Mouse (Mus musculus): ENCODE results near the gene Litaf.
"Not testable (repeated sequence)": the region's sequence is repeated elsewhere in the genome, so short reads cannot be mapped to it uniquely, and the experiment has no call there.

Gene Litaf

DNA sequence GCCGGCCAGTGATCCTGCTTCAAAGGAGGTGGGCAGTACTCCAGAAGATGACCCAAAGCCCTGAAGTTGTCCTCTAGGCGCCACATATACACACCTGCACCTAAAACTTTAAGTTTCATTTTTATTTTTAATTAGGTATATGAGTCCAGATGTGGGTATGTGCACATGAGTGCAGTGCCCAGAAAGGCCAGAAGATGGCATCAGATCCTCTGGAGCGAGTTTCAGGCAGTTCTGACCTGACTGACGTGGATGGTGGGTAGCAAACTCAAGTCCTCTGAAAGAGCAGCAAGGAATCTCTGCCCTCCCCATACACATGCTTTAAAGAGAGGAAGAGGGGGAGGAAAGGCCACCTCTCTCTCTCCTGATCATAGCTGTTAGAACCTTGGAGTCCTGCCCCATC is 76.1 kb downstream of the Litaf start:
- peak; percentile 61 to 66 for DNase-seq

DNA sequence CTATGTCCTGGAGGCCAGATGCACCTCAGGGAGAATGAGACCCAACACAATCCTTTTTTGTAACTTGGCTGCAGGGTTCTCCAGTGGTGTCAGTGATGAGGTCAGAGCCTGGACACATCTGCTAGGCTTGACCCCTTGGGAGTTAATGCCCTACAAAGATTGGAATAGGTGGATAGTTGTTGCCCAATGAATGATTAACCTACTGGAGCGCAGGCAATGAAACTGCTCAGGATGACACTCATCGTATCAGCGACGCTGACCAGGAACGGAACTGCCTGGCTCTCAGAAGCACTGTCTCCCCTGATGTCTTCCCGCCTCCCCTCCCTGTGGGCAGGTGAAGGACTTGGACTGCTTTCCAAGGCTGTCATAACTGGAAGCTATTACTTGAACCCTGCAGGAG is 76.6 kb downstream of the Litaf start:
- DNase-seq: no peak

DNA sequence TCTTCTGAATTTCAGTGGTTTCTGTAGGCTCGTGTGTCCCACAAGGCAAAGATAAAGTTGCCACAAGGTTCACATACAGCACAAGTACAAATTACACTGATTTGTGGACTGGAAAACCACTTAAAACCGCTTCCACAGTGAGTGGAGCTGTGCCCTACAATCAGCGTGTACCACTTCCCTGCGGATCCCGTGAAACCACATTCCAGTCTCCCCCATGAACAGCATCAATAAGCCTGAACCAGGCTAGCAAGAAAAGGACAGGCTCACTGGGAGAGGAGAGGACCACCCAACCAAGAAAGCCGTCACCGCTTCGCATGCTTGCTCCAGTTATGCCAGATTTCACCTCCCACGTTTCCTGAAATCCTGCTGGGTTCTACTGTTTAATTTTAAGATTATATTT is 77.7 kb downstream of the Litaf start:
- DNase-seq: no peak

DNA sequence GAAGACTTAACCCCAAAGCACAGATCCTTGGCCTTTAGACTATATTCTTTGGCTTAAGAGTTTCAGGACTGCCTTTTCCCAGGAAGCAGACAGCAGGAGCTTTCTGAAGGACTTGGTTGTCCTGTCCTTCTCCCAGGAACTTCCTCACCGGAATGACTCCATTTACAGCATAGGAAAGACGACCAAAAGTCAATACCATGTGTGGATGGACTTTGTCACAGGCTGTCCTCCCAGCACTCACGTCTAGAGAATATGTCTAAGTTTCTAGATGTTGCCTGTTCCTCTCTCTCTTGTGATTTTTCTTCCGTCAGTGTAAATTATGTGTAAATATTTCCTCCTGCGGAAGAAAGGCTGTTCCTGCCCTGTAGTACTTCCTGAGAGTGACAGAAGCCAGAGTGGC is 81.4 kb downstream of the Litaf start:
- no peak for DNase-seq

DNA sequence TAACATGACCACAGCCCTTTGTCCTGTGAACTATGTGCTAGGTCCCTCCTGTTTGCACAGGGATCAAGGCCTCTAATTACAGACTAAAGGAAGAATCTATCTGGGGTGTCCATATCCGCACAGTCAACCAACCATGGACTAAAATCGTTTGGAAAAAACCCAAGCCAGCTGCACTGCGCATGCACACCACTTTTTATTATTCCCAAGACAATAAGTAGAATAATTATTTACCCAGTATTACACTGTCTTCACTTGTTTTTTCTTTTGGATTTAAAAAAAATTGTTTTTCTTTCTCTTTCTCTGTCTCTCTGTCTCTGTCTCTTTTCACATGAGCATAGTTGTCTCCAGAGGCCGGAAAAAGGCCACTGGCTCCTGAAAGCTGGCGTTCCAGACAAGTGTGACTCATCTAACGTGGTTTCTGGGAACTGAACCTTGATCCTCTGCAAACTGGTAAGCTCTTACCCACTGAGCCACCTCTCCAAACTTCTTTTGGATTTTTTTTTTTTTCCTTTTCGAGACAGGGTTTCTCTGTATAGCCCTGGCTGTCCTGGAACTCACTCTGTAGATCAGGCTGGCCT is 84.4 kb downstream of the Litaf start:
- no peak for DNase-seq

DNA sequence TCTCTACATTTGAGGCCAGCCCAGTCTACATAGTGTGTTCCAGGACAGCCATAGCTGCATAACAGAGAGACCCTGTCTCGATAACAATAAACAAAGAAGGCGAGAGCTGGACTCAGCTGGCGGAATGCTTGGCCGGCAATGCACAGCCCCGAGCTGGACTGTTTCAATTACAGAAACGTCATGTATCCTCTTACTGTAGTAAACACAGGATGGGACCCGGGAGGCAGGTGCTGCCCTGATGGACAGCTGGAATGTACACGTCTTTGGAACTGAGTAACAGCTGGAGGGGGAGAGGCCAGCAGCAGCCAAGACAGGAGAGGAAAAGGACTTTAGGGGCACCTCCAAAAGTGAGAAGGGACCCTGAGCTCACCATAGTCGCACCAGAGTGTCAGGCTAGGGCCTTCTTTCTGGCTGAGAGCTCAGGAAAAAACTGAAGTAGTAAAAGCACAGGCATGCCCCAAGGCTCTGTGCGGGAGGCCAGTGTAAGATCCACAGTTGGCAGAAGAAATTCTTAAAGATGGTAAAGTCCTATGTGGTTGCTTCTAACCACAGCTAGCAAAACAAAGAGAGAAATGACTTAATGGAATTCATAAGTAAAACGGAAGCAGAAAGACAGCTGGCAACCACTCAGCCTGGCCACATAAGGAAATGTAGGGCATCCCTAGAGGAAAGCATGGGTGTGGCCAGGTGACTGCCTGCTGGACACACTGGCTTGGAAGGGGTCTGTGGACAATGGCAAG is 86.7 kb downstream of the Litaf start:
- DNase-seq: peak; percentile 28 to 46

DNA sequence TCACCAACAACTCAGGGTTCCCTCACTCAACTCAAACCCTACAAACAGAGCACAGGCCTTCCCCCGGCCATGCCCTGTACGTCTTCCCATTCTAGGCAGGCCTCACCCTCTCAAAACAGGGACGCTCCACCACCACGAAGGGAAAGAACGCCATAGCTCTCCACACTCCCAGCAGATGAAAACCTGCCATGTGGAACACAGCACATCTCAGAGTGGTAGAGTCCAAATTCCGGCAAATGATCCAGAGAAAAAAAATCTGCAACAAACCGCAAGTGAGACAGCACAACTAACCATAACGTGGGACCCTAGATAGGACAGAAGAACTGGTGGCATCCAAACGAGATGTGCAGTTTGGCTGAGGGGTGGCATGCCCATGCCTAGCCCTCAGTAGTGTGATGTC is 88.1 kb downstream of the Litaf start:
- no peak for DNase-seq

DNA sequence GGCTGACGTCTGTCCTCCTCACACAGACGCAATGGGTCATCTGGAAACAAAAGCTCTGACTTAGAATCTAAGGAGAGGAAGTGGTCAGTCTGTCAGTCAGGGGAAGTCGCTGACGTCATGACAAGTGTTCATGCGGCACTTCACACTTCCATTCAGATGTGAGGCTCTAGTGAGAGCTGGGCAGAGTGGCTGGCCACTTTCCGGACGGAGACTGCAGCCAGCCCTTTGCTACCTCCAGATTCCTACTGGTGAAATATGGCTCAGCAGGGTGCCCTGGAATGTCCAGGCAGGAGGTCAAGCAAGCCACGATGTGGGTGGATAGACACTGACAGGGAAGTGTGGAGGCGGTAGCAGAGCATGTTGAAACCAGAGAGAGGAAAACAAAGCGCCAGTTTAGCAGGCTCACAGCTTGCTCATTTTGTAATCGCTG is 89.7 kb downstream of the Litaf start:
- peak; percentile 63 to 65 for DNase-seq

DNA sequence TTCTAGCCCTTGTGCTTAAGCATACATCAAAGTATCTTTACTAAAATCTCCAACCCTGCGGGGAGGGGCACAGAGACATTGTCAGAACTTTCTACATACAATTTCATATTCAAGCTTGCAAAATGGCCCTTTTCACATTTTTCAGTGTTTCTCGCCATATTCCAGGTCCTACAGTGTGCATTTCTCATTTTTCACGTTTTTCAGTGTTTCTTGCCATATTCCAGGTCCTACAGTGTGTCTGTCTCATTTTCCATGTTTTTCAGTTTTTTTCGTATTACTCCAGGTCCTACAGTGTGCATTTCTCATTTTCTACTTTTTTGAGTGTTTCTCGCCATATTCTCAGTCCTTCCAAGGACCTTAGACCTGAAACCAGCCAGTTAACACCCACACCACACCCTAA is 91.0 kb downstream of the Litaf start:
- no peak for DNase-seq

DNA sequence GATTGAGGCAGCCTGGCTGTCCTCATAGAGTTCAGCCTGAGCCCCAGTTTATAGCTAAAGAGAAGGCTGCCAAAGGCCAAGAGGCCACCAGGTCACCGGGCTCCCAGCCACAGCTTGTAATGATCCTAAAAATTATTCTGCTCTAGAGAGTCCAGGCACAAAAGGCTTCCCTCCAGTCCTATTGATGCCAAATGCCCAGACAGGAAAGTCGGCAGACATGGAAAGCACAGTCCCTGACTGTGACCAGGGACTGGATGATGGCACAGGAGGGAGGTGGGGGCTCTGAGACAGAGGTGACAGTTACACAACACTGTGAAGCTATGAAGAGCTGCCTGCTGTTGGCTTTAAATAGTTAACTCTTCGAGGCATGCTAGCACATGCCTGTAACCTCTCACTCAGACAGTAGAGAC is 91.9 kb downstream of the Litaf start:
- no peak for DNase-seq

DNA sequence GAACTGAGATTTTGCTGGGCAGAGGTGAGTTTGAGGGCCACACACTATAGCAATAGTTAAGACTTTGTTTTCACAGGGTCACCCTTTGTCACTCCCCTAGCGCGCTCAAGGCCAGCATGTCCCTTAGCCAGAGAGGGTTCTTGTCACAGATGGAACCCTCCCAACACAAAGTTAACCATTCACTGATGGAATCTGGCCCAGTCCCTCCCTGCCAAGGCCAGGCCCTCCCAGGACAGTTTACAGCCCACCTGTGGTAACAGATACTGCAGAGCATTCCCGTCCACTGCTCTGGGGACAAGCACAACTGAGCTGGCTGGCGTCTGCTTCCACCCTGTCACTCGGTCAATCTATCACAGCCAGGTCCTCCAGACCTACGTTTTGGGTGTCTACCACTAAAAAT is 93.7 kb downstream of the Litaf start:
- DNase-seq: no peak

DNA sequence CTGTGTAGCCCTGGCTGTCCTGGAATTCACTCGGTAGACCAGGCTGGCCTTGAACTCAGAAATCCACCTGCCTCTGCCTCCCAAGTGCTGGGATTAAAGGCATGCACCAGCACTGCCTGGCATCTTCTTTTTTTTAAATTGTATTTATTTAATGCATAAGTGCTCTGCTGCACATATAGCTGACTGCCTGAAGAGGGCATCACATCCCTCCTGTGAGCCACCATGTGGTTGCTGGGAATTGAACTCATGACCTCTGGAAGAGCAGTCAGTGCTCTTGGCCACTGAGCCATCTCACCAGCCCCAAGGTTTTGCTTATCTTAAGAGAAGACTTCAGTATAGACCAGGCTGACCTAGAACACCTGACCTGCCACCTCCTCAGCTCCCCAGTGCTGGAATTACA is 96.0 kb downstream of the Litaf start:
- DNase-seq: not testable (repeated sequence)

DNA sequence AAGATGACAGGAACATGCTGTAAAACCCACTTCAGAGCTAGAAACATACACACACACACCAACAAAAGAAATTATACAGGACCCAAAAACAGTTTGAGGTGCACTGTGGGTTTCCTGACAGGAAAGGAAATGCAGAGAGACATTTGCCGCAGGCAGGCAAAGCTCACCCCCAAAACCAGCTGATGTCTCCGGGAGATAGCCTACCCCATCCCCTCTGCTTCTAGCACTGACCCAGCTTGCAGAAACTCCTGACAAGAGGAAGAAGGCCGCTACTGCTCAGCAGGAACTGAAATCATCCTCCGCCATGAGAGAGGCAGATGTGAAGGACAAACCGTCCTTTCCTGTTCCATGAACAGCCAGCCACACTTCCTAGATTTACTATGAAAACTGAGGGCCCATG is 96.6 kb downstream of the Litaf start:
- DNase-seq: no peak

DNA sequence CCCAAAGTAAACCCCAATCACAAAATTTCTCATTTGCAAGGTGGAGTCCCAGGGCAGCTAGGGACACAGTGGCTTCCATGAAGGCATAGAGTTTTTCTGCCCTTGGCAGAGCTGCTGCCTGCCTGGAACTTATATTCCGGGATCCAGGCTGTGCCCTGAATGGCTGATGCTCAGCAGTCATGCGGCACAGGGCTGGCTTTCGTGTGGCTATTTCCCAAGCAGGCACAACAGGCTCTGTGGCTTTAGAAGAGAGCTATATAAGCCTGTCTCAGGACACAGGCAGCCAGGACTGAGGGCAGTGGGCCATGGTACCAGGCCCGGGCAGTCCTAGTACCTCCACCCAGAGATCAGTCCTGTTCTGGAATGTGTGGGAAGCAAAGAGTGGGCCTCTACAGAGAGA is 97.7 kb downstream of the Litaf start:
- no peak for DNase-seq

DNA sequence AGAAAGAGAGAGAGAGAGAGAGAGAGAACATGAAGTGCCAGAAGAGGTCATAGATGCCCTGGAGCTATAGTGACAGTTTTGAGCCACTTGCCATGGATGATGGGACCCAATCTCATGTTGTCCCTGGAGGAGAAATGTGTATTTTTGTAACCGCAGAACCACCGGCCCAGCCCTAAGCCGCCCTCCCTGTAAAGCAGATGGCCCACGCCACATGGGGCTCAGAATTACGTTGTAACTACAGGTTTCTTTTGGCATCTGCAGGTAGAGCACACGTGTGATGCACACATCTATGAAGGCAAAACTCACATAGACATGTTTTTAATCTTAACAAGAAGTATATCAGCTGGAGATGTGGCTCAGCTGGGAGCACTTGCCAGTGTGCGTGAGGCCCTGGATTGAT is 98.2 kb downstream of the Litaf start:
- DNase-seq: no peak

DNA sequence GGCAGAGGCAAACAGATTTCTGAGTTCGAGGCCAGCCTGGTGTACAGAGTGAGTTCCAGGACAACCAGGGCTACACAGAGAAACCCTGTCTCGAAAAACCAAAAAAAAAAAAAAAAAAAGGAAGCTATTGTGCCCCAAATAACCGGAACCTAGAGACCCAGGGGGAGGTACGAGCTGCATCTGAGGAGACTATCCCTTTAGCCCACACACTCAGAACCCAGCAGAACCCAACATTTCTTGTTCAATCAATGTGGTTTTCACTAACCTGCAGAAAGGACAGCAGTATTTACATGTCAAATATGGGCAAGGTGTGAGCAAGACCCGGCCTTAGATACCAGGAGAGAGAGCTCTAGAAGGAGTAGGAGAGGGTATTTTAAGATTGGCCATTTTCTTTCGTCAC is 98.9 kb downstream of the Litaf start:
- DNase-seq: no peak

DNA sequence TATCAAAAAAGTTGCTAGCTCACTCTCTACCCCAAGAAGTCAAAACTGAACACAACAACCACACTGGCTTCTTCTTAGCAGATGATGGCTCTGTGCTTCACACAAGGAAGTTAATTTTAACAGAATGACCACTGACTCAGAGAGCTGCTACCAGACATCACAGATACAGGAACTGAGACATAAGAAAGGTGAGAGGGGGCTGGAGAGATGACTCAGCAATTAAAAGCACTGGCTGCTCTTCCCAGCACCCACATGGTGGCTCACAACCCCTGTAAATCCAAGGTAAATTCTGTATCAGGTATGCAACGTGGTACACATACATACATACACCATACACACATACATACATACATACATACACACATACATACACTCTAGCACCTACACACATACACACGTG is 100.9 kb downstream of the Litaf start:
- DNase-seq: no peak

DNA sequence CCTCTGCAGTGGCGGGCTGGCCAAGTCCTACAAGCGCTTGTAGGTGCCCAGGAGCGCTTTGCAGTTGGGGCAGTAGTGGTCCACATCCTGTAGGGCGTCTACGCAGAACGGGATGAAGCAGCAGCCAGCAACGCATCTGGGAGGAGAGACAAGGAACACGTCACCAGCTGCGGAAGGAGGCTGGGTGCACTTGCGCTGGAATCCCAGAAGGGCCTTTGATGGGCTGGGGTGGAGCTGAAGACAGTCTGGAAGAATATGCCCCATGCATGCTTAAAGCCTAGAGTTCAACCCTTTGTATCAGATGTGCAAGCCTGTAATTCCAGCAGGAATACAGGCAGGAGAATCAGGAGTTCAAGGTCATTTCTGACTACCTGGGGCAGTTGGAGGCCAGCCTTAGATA is 105.0 kb downstream of the Litaf start:
- no peak for DNase-seq

DNA sequence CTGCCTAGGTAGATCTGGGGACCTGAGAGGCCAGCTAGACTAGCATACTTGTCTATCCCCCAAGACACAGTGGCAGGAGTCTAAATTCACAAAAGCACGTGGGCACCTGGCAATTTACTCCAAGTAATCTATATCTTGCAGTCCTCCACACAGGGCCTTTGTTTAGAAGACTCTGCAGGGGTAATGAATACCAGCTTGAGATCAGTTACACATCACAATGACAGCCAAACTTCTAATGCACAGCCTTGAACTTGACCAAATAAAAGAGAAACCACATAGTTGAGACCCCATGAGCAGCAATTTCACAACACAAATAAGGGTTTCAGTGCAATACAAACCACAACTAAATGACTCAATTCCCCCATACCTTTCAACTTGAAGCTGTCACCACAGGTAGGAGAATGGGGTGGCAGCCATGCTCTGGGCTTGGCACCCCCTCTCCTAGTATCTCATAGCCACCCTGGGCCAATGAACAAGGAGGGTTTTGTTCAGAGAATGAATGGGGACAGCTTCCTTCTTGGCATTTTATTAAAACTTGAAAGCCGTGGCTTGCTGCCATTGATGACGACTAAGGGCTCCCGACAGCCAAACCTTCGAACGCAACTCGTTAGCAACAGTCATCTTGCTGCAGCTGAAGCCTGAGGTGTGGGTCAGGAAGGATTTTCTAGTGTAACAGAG is 107.1 kb downstream of the Litaf start:
- no peak for DNase-seq

DNA sequence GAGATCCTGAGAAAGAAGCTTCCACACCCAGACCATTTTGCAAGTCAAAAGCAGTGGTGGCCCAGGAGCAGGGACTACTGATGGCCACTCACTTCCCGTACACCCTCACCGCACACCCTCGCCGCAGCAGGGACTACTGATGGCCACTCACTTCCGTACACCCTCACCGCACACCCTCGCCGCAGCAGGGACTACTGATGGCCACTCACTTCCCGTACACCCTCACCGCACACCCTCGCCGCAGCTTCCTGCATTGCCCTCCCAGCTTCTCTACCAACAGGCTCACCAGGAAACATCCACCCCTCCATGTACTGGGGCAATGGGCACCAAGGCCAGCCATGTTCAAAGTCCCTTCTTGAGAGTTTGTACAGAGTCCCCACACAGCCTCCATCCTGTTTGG is 107.7 kb downstream of the Litaf start:
- DNase-seq: not testable (repeated sequence)

DNA sequence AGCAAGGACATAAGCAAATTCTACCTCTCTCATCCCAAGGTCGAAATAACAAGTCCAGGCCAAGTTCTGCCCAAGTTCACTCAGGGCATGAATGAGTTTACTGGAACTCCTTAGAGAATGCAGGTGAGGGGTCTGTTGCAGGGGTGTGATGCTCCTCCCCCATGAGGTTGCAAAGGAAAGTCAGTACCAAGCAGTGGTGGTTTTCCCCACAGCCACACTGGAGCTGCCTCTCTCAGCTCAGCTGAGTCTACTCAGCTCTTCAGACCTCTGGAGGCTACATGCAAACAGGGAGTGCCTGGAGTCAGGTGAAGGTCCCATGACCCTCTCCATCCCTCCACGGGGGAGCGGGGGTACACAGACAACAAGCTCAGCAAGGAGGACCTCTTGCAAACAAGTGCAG is 108.2 kb downstream of the Litaf start:
- DNase-seq: no peak

DNA sequence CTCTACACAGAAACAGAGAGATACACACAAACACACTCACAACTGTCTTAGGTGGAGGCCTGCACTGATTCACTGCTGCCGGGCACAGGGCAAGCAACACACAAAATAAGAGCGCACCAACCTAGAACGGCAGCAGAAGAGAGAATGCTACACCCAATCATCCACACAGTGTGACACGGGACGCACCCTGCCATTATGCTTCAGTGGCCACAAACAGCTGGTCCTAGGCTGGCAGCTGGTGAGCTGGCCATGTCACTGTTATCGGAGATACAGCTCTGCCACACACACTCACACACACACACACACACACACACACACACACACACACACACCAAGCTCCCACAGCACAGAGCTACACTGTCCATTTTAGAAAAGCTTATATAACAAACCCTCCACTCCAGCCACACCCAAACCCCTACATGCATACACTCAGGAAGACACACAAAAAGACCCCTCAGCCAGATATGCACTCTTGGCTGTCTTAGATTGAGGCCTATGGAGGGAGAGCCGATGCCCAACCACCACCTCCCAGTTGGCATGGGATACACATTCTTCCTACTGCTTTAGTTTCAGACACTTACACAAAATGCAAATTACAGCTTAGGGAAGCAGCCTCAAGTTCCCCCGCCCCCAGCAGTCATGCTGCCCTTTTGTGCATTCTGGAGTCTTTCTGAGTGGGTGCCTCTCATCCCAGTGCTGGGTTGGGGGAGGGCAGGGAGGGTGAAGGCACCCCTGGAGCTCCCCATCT is 108.8 kb downstream of the Litaf start:
- peak in 1 of 2 experiments; percentile 23 for DNase-seq

DNA sequence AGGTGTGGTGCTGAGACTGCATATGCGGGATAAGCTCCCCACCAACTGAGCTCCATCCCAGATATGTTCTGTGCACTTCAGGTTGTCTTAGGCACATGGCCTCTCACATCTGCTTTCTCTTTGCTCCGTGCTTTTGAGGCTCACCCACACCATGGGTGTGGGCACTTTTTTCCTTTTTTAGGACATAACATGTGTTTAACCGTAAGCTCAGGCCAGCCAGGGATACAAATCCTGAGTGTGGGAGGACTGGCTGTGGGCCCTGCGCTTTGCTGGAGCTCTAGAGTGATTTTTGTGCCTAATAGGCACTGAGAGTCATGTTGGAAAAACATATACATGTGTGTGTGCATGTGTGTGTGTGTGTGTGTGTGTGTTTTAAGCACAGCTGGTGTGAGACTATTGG is 110.9 kb downstream of the Litaf start:
- DNase-seq: no peak

DNA sequence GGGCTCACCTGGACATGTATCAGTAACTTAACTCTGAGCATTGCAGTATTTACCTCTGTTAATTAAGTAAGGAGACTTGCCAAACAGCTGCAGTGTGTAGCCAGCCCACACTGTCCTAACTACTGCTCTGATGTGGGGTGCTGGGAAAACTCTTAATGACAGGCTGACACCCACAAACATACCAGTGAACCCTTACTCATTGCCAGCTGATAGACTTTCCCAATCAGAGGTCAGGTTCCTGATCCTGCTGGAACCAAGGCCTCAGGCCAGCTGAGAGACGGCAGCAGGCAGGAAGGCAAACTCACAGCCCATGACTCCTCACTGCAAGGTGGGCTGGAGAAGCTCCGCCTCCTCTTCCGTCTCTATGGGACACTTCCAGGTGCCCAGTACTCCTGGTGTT is 113.1 kb downstream of the Litaf start:
- no peak for DNase-seq

Data from B cell, adult 2 months (primary cell).